Mouse (Mus musculus): Measurements from ENCODE around the gene Dnah17. TPM values are rescaled to one million over a fixed set of nuclear protein-coding genes. Genes with fewer than 3 reads are reported as not detected.

Gene Dnah17
- total RNA-seq, 2 experiments from 2014 or later: 0.02 to 0.07 TPM

- no peak for DNase-seq
Measured at GRCm38 (mm10) chr11:118143731-118144130, 13.3 kb upstream of the Dnah17 start.

DNA sequence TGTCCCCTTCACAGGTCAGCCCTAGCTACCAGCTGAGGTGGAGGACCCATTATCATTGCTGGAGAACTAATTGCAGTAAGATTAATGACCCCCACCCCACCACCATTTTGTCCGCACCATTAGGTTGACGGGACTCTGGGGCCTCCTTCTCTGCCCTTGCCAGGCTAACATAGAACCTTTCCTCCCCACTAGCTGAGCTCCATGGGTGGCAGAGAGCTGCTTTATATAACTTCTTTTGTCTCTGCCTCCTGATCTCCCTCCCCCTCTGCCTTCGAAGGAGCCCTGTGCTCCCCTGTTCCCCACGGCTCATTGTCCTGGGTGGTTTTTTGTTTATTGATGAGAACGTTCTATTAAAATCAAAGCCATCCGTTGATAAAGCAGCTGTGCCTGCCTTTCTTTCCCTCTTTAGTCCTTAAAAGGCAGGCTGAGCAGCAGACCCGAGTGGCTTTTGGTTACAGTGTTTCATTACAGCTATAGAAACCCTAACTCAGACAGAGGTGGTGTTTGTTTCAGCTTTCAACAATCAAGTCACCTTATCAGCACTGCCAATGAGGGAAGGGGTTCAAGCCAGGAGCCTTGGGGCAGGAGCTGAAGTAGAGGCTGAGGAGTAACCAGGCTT, 12.2 kb upstream of the Dnah17 start:
- no peak for DNase-seq

- no peak for DNase-seq
Measured at GRCm38 (mm10) chr11:118140771-118141565, 10.5 kb upstream of the Dnah17 start.

DNA sequence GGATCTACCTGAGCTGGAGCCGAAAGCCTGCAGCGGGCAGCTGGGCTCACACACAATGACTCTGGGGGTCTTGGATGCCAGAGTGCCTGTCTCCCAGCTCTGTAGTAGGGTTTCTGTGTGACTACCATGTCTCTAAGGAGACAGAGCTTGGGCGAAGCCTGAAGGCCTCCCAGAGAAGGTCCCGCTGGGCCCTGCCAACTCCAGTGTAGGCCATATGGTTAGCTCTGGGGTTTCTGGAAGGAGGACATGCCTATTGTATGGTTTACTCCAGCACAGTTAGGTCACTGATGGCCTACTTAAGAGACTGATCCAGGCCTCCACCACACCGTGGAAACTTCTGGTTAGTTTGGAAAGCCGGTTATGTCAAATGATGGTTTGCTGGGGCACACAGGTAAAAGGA, 7.9 kb upstream of the Dnah17 start:
- DNase-seq: no peak

- no peak for DNase-seq
Measured at GRCm38 (mm10) chr11:118136172-118136632, 5.8 kb upstream of the Dnah17 start.

DNA sequence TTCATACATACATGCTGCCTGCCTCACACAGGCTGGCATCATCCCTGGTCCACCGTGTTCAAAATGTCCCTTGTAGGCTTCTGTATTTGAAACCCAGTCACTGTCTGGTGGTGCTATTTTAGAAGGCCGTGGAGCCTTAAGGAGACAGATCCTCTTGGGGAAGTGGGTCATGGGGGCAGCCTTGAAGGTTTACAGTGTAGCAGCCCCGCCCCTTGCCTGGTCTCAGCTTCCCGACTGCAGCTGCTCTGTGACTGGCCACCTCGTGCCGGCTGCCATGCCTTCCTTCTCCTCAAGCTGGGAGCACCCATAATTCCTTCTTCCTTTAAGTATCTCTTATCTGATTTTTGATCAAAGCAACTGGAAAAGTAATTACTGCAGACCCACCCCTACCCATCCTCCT, 4.8 kb upstream of the Dnah17 start:
- no peak for DNase-seq

- peak; percentile 15 for DNase-seq
Measured at GRCm38 (mm10) chr11:118133752-118134169, 3.3 kb upstream of the Dnah17 start.

DNA sequence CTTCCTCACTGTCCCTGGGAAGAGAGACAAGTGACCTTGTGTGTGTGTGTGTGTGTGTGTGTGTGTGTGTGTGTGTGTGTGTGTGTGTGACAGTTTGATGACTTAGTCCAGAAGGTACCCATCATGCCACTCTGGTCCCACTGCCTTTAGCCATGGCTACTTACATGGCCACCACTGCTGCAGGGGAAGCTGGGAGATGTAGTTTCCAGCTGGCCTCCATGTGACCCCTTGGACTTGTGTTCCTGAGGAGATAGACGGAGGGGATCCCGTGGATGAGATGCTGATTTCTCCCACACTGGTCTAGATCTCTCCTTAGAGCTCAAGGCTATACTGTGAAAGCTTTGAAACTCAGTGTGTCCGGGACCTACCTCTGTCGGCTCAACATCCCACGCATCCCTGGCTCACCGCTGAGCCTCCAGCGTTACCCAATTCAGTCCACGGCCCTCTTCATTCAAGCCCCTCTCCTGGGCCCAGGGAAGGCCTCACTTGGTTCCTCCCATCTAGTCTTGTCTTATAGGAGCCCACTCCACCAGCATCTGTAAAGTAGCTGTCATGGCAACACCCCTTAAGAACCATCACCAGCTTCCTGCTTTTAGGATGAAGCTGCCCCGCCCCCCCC, 2.8 kb upstream of the Dnah17 start:
- no peak for DNase-seq

DNA sequence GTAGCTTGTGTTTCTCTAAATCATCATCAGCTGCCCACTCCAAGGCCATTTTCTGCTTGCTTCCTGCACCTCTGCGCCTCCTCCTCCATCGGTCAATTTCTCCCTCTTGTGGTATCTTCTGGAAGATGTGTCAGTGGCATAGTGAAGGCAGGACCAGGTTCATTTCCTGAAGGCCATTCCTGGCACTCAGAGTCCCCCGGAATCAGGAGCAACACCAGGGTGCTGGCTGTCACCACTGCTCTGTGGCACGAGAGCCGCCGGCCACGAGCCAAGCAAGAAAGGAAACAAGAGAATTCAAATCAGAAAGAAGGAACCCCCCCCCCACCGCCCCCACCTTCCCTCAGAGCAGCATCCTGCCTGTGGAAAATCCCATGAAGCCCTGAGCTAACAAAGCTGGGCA, 1.7 kb upstream of the Dnah17 start:
- DNase-seq: no peak

DNA sequence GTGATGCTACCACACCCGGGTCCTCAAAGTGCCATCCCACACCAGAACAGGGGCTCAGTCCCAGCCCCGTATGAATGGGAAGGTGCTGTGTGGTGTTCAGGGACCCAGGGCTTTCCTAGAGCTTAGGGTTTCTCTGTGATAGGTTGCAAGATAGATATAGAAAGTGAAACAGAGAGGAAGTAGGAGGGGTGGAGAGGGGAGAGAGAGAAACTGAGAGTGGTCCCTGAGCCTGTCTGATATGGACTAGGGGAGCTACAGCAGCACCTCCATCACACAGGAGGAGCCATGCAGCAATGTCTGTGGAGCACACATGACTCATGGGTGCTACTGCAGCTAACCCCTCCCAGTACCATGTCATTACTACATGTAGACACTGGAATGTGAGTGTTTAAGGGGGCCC, 622 bp downstream of the Dnah17 start:
- DNase-seq: no peak

- DNase-seq: no peak
Measured at GRCm38 (mm10) chr11:118121592-118121991, 8.8 kb downstream of the Dnah17 start.

DNA sequence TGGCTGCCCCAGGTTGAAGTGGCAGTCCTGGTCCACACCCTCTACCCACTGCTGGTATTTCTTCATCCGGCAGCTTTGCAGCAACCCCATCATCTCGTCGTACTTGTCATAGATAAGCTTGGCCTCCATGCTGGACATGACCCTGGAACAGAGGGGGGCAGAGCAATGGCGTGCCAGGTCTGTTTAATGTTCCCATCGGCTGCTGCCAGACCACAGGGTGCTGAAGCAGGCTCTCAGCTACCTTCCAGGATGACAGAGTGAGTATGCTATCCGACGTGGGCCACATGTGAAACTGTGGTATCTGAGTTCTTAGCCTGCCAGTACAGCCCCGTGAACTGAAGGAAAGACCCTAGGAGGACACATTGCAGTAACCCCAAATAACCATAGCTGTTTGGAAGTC, 11.7 kb downstream of the Dnah17 start:
- no peak for DNase-seq

- DNase-seq: no peak
Measured at GRCm38 (mm10) chr11:118114581-118115110, 15.8 kb downstream of the Dnah17 start.

GRCm38 (mm10) chr11:118113516-118114205, 16.8 kb downstream of the Dnah17 start:
- no peak for DNase-seq

- DNase-seq: peak; percentile 89
Measured at GRCm38 (mm10) chr11:118104001-118104400, 26.4 kb downstream of the Dnah17 start.

GRCm38 (mm10) chr11:118103383-118103782, 27.1 kb downstream of the Dnah17 start:
- no peak for DNase-seq

GRCm38 (mm10) chr11:118102838-118103237, 27.6 kb downstream of the Dnah17 start:
- DNase-seq: peak; percentile 94

- DNase-seq: no peak
Measured at GRCm38 (mm10) chr11:118101133-118101532, 29.3 kb downstream of the Dnah17 start.

DNA sequence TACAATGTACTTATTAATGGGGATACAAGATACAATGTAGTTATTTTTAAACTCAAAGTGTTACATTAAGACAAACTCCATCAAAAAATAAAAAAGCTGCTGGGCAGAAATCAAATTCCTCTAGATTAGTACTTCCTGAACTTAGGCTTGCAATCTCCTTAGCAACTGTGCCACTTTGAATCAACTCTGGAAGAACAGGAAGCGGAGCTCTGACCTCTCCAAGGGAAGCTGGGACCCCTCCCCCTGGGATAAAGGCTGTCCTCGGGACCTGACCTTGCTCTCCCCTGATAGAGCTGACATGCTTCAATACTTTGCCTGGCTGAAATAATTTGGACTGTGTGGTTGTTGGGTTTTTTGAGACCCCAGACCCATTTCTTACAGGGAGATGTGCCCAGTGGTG, 33.7 kb downstream of the Dnah17 start:
- DNase-seq: no peak

DNA sequence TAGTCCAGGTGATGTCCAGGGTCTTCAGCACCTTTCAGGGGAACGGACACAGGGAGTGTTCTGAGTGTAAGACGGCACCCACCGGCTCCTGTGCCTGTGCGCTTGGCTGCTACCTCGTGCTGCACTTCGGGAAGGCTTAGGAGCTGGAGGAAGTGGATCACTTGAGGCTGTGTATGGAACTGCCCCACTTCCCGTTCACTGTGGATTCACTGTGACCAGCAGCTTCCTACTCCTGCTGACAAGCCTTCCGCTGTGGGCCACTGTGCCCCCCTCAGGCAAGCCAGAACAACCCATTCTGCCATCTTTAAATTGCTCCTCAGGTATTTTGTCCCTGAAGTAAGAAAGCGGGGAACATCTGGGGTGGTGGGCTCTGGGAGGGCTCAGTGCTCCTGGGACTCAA, 35.4 kb downstream of the Dnah17 start:
- DNase-seq: no peak

GRCm38 (mm10) chr11:118091002-118091670, 39.3 kb downstream of the Dnah17 start:
- DNase-seq: no peak

GRCm38 (mm10) chr11:118088896-118089295, 41.5 kb downstream of the Dnah17 start:
- no peak for DNase-seq

Measured in gastrocnemius, postnatal 10 days (tissue).